Mouse (Mus musculus) left cerebral cortex, postnatal 4 days (tissue): ENCODE data around the gene Slc16a13. TPM values are rescaled to one million over a fixed set of nuclear protein-coding genes. Genes with fewer than 3 reads are reported as not detected.

Experiments used
- DNase-seq: peaks from one replicate; pipeline ENCODE4 v3.0.0-alpha.2; 2022
- intact Hi-C: fragments of 180-260 bp; cut with DNase I; formaldehyde crosslinking; loops from one replicate; pipeline ENCODE4 v1.15.1; 2025
- total RNA-seq, 2 experiments: library from RNA; stranded (reverse); gene quantifications; 2 replicates each; pipeline ENCODE4 v1.2.3; 2021

Slc16a13 gene
- total RNA-seq, 2 experiments from 2014 or later: 14.8 to 15.2 TPM

- intact Hi-C loops: loop anchor here (10.0 kb wide), 1 partner anchor 102 kb away; no protein-coding TSS in a partner anchor
- no peak for DNase-seq
These were observed 12.2 kb upstream of the Slc16a13 start for GRCm38 (mm10) chr11:70233016-70233415.

DNA sequence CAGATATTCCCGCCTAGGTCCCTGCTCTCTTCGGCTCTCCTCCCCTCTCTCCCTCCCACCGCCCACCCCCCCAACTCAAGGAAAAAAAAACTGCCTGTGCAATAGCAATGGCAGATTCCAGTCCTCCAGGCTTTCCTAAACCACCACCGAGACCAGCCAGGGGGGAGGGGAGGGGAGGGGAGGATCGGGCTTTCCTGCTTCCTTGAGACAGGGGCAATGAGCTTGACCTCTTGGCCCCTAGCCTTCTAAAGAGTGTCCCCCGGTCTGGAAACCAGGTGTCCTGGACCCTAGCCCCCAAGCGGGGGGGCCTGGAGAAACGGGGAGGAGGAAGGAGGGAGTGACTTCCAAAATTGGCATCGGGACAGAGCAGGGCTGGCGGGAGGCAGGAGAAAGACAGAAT, 11.7 kb upstream of the Slc16a13 start:
- intact Hi-C loops: loop anchor here (10.0 kb wide), 1 partner anchor 102 kb away; no protein-coding TSS in a partner anchor
- DNase-seq: peak; percentile 83

DNA sequence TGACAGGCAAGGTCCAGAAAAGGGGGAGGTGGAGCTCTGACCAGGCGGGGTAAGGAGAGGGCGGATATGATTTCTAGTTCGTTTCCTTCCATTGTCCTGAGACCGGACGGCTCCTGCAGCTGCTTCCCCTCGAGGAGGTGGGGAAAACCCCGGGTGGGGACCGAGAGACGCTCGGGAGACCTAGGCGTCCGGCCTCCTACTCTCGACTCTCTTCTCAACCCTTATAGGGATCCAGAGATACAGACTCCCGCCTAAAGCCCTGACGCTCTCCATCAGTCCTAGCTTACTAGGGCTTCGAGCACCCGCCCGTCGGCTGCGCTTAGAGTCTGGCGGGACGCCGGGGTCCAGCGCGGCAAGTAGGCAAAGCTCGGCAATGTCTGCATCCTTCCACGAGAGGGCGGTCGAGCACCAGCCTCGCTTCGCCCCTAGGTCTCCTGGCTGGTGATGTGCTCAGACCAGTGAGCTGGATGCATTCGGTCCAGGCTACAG, 9.4 kb upstream of the Slc16a13 start:
- DNase-seq: peak; percentile 87
- intact Hi-C loops: loop anchor here (10.0 kb wide), 1 partner anchor 105 kb away; no protein-coding TSS in a partner anchor

- intact Hi-C loops: loop anchor here (10.0 kb wide), 1 partner anchor 105 kb away; no protein-coding TSS in a partner anchor
These were observed 8.6 kb upstream of the Slc16a13 start, which contains the start of gene Bcl6b for GRCm38 (mm10) chr11:70229260-70230010. TSS of gene Bcl6b (minus strand) at chr11:70229798.

GRCm38 (mm10) chr11:70228828-70229227, 8.0 kb upstream of the Slc16a13 start:
- intact Hi-C loops: no loop called here
- peak; percentile 86 for DNase-seq

More at GRCm38 (mm10) chr11:70229260-70230010, 8.6 kb upstream of the Slc16a13 start, which contains the start of gene Bcl6b:
- DNase-seq: no peak

GRCm38 (mm10) chr11:70227661-70228245, 6.9 kb upstream of the Slc16a13 start:
- no peak for DNase-seq

GRCm38 (mm10) chr11:70227126-70227525, 6.3 kb upstream of the Slc16a13 start:
- no peak for DNase-seq
- intact Hi-C loops: no loop called here

More at GRCm38 (mm10) chr11:70227661-70228245, 6.9 kb upstream of the Slc16a13 start:
- intact Hi-C loops: no loop called here

DNA sequence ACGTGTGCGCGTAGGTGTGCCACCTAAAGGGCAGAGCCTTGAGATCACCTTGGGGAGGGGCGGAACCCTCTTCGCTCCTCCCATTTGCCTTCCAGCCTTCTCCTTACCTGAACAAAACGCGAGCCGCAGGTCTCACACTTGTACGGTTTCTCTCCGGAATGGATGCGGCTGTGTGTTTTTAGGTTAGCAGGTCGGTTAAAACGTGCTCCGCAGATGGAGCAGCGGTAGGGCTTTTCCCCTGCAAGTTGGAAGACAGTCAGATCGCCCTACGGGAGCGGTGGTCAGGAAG, 5.7 kb upstream of the Slc16a13 start:
- no peak for DNase-seq
- intact Hi-C loops: no loop called here

DNA sequence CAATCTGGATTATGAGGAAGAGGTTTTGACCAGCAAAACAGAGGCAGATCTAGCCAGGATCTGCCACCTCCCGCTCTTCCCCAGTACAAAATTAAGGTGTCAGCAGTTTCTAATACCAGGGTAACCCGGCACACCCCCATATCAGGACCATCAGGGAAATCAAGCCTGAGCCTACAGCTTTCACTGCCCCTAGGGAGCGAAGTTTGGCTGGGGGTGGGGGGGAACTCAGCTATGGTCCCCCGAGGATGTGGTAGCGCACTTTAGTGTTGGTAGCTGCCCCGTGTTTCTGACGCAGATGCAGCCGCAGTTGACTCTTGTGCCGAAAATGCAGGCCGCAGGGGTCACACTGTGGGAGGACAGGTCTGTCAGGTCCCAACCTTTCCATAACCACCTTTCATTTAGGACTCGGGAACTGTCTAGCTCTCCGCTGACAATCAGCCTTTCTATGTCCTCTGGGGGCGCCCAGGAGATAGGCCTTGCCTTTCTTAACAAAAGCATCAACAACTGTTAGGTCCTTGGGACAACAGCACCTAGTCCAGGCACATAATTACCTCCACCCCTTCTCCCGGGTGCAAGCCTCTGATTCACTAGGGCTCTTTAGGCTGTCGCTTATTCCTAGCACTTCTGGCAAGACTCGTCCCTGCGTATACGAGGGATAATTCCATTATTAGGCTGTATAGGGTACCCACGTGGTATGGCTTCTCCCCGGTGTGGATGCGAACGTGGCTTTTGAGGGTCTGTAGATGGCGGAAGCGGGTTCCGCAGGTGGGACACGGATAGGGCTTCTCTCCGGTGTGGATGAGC, 5.1 kb upstream of the Slc16a13 start:
- intact Hi-C loops: no loop called here
- DNase-seq: no peak

- DNase-seq: no peak
- intact Hi-C loops: no loop called here
These were observed 2.9 kb upstream of the Slc16a13 start for GRCm38 (mm10) chr11:70223724-70224123.

GRCm38 (mm10) chr11:70221603-70222500, 988 bp upstream of the Slc16a13 start:
- DNase-seq: no peak
- intact Hi-C loops: no loop called here

- no peak for DNase-seq
- intact Hi-C loops: no loop called here
These were observed 541 bp downstream of the Slc16a13 start for GRCm38 (mm10) chr11:70220323-70220722.

DNA sequence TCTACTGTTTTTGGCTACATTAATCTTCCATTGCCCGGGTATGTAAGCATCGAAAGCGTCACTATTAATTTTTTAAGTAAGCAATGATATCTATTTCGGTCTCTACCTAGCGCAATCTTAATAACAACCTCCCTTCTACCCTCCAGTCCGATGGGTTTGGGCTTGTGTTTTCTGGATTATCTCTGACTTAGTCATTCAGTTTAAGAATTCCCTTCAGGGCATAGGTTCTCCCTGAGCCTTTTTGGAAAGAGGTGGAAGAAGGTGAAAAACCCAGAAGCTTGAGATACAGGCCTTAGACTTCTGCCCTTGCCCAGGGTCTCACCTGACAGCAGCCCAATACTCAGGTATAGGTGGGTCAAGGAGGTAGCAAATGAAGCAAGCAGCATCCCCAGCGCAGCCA, 991 bp downstream of the Slc16a13 start:
- no peak for DNase-seq
- intact Hi-C loops: no loop called here

DNA sequence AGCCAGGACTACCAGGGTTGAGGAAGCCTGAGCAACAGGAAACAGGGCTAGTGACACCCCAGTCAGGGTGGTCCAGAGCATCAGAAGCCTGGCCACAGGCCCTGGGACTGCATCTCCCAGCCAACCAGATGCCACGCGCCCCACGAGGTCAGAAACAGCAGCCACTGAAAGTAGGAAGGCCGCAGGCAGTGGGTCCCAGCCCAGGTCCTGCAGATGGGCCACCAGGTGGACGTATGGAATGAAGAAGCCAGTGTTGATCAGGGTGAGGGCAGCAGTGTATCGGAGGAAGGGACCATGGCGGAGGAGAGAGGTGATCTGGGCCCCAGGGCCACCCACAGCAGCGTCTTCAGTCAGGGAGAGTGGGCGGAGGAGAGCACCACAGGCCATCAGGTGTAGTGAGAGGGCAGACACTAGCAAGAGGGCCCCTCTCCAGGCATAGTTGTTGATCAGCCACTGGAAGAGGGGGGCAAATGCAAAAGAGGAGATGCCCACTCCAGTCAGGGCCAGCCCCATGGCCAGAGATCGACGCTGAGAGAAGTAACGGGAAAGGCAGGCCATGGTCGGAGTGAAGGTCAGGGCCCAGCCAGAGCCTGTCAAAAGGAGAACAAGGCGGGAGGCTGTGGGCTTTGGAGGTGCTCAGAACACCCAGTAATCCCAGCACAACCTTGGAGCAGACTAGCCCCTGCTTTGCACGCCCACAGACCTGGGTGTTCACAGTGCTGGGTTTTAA, 2.0 kb downstream of the Slc16a13 start:
- intact Hi-C loops: no loop called here
- no peak for DNase-seq

GRCm38 (mm10) chr11:70218039-70218438, 2.8 kb downstream of the Slc16a13 start:
- DNase-seq: no peak
- intact Hi-C loops: no loop called here

- no peak for DNase-seq
- intact Hi-C loops: no loop called here
These were observed 4.8 kb downstream of the Slc16a13 start for GRCm38 (mm10) chr11:70216103-70216502.

DNA sequence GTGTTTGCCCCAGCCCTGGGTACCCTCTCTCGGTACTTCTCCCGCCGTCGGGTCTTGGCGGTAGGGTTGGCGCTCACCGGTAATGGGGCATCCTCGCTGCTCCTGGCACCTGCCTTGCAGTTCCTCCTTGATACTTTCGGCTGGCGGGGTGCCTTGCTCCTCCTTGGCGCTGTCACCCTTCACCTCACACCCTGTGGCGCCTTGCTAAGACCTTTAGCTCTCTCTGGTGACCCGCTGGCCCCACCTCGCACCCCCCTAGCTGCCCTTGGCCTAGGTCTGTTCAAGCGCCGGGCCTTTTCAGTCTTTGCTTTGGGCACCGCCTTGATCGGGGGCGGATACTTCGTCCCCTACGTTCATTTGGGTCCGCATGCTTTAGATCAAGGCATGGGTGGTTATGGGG, 5.6 kb downstream of the Slc16a13 start:
- intact Hi-C loops: no loop called here
- no peak for DNase-seq

DNA sequence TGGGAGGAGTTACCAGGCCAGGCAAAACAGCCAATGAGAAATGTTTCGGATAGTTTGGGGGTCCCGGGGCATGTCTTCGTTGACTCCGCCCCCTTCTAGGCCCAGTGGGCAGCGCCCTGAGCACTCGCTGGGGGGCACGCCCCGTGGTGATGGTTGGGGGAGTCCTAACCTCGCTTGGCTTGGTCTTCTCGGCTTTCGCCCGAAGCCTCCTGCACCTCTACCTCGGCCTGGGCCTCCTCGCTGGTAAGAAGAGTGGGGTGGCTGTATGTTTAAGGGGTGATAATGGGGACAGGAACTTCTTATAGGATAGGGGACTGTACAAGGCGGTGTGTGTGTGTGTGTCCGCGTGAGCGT, 6.0 kb downstream of the Slc16a13 start:
- intact Hi-C loops: loop anchor here (5.0 kb wide), 3 partner anchors 143 to 283 kb away; no protein-coding TSS in a partner anchor
- no peak for DNase-seq

- no peak for DNase-seq
- intact Hi-C loops: loop anchor here (5.0 kb wide), 3 partner anchors 142 to 282 kb away; no protein-coding TSS in a partner anchor
These were observed 6.5 kb downstream of the Slc16a13 start for GRCm38 (mm10) chr11:70214191-70214855.
